Mouse (Mus musculus) B cell, adult 62 days (primary cell): ENCODE measurements around the gene Btbd35f10. TPM values are rescaled to one million over a fixed set of nuclear protein-coding genes. Genes with fewer than 3 reads are reported as not detected.

Source experiments
- total RNA-seq: library from RNA; stranded (reverse); gene quantifications from 4 replicates; pipeline ENCODE4 v1.2.4, GENCODE M21; 2023

The Btbd35f10 gene
- not detected in 4 replicates for total RNA-seq

GRCm38 (mm10) chrX:3752785-3753184 is at the start of gene Btbd35f10:
Gene Btbd35f10, minus strand, starts transcription at chrX:3752885.

Other genes starting within 250 kb of the Btbd35f10 start
- gene Btbd35f18, start 52.7 kb downstream of the Btbd35f10 start, total RNA-seq = not detected in 4 replicates
- gene Btbd35f16, start 204.1 kb upstream of the Btbd35f10 start, total RNA-seq = not detected in 4 replicates